Mouse (Mus musculus) stomach, postnatal 0 days (tissue): Measurements from ENCODE around the gene Rps7. TPM values are rescaled to one million over a fixed set of nuclear protein-coding genes. Genes with fewer than 3 reads are reported as not detected.
A peak's percentile ranks its signal among the peaks of the same experiment; 100 is the strongest.

ENCODE experiments used
- ATAC-seq: fragments of 200-750 bp; cut with Nextera tagmentation; 2 replicates; pipeline ENCODE4 v1.8.0; 2017; ENCODE audit not compliant: low FRiP score, low TSS enrichment
- DNase-seq: peaks from one replicate; pipeline ENCODE4 v3.0.0-alpha.2; 2016; ENCODE audit warnings: low spot score
- H3K27ac ChIP-seq: fragments of 300-500 bp; sonication (generic); replicated peaks from 2 replicates; pipeline ENCODE4 v1.5.1; 2014; ENCODE audit warnings: mild to moderate bottlenecking, control low read depth
- H3K27me3 ChIP-seq: fragments of 300-500 bp; sonication (generic); 2 replicates; pipeline ENCODE4 v1.6.1; 2014; ENCODE audit warnings: low read length; ENCODE audit not compliant: control insufficient read depth, insufficient read depth
- H3K36me3 ChIP-seq: fragments of 300-500 bp; sonication (generic); 2 replicates; pipeline ENCODE4 v1.6.1; 2014; ENCODE audit warnings: low read length, mixed read lengths; ENCODE audit not compliant: control insufficient read depth, insufficient read depth
- H3K4me1 ChIP-seq: fragments of 300-500 bp; sonication (generic); replicated peaks from 2 replicates; pipeline ENCODE4 v1.6.1; 2014; ENCODE audit warnings: antibody characterized with exemption; ENCODE audit not compliant: control insufficient read depth, insufficient read depth
- H3K4me2 ChIP-seq: fragments of 300-500 bp; sonication (generic); replicated peaks from 2 replicates; pipeline ENCODE4 v1.6.1; 2014; ENCODE audit warnings: low read depth, mild to moderate bottlenecking, control low read depth, moderate library complexity
- H3K4me3 ChIP-seq: fragments of 300-500 bp; sonication (generic); 2 replicates; pipeline ENCODE4 v1.5.1; 2014; ENCODE audit warnings: low read depth, low read length, control low read depth
- H3K9ac ChIP-seq: fragments of 300-500 bp; sonication (generic); 2 replicates; pipeline ENCODE4 v1.6.1; 2014; ENCODE audit warnings: mild to moderate bottlenecking, low read length, control low read depth, mixed read lengths
- H3K9me3 ChIP-seq: fragments of 300-500 bp; sonication (generic); 2 replicates; pipeline ENCODE4 v1.6.1; 2016; ENCODE audit warnings: low read length; ENCODE audit not compliant: control insufficient read depth
- CTCF ChIP-seq: IDR thresholded peaks from 2 replicates; pipeline ENCODE4 v1.5.1; 2016; ENCODE audit warnings: antibody characterized with exemption, low read depth, mild to moderate bottlenecking, moderate library complexity
- EP300 ChIP-seq: optimal IDR thresholded peaks from 2 replicates; pipeline ENCODE3; 2016; ENCODE audit warnings: antibody characterized with exemption
- WGBS: fragments of 180-500 bp; shearing (Covaris S2); extraction: QIAGEN DNeasy Blood & Tissue Kit; methylation state at CpG from one replicate; pipeline ENCODE4 v1.1.7; 2014; 5-methylcytosine and 5-hydroxymethylcytosine counted together
- polyA plus RNA-seq: library from polyadenylated mRNA; unstranded; fragments of >200 nt; fragmentation: Nextera tagmentation; extraction: Ambion mirVana; gene quantifications from 2 replicates; pipeline ENCODE4 v1.2.1, GENCODE M21; 2015

The Rps7 gene
- polyA plus RNA-seq, 1 experiment from 2014 or later, result 771 TPM

DNA sequence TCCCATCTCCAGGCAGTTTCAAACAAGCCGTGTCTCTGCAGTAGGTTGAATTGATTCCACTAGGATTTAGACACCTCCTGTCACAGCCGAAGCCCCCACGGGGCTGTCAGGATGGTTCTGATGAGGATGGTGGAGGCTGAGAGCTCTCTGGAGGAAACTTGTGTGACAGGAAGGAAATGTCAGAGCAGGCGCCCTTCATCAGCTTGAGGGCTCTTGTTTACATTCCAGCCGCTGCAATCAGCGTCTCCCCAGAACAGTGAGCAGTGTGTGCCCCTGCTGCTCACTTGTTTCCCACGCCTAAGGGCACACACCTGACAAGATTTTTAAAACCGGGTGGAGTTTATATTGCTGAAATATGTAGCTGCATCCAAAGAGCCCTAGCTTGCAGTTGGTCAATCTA is 31.5 kb upstream of the Rps7 start:
- Histone ChIP-seq H3K36me3 (no peaks in the 10 kb centered on the region), H3K4me1 (no peaks in the 10 kb centered on the region), H3K9me3 (no peaks in the 10 kb centered on the region), H3K27me3 (no peaks in the 10 kb centered on the region), H3K27ac (no peak overlapping the region), H3K9ac (no peak overlapping the region), H3K4me3 (no peak overlapping the region), H3K4me2 (no peak overlapping the region)
- no peak for TF ChIP-seq EP300
- TF ChIP-seq CTCF, result no peak
- WGBS, result 4% methylated on average over 8 of the region's 8 CpGs
- ATAC-seq (no peak), DNase-seq (peak; percentile 21)

DNA sequence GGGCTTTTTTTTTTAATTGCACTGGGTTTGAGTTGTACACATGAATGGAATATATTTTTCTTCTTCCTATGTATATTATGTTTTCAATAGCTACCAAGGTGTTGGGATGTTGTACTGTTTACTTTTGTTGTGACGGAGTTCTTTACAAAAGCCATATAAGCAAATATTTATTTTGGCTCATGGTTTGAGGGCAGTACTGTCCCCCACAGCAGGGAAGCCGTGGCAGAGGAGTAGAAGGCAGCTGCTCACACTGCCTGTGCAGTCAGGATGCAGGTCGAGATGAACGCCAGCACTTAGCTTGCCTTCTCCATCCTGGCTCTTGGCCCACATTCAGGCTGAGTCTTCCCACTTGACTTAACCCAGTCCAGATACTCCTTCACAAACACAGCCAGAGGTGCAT is 31.0 kb upstream of the Rps7 start:
- no peak for TF ChIP-seq CTCF
- no peak for TF ChIP-seq EP300
- H3K36me3 ChIP-seq, result no peaks in the 10 kb centered on the region
- no peak overlapping the region for H3K4me2 ChIP-seq
- H3K9ac ChIP-seq, result no peak overlapping the region
- no peak for ATAC-seq
- no peak overlapping the region for H3K4me3 ChIP-seq
- H3K4me1 ChIP-seq, result no peaks in the 10 kb centered on the region
- H3K9me3 ChIP-seq, result no peaks in the 10 kb centered on the region
- no peaks in the 10 kb centered on the region for H3K27me3 ChIP-seq
- H3K27ac ChIP-seq, result no peak overlapping the region
- WGBS, result 25% methylated on average over 4 of the region's 4 CpGs
- no peak for DNase-seq

GRCm38 (mm10) chr12:28662628-28663027 is 26.9 kb upstream of the Rps7 start:
- TF ChIP-seq CTCF (no peak), EP300 (no peak)
- H3K9ac ChIP-seq, result no peak overlapping the region
- H3K27ac ChIP-seq, result no peak overlapping the region
- H3K27me3 ChIP-seq, result no peaks in the 10 kb centered on the region
- no peaks in the 10 kb centered on the region for H3K9me3 ChIP-seq
- H3K4me1 ChIP-seq, result no peaks in the 10 kb centered on the region
- H3K4me2 ChIP-seq, result no peak overlapping the region
- no peak for ATAC-seq
- no peak overlapping the region for H3K4me3 ChIP-seq
- 82% methylated on average over 4 of the region's 4 CpGs for WGBS
- DNase-seq, result no peak
- 0 out of 2 replicates have a peak, but pooled peaks cover 8% of the 10 kb centered on the region for H3K36me3 ChIP-seq

- no peaks in the 10 kb centered on the region for H3K27me3 ChIP-seq
- H3K4me1 ChIP-seq, result no peaks in the 10 kb centered on the region; the same call in 1 of the 2 replicates
- H3K4me2 ChIP-seq, result peak within 1 kb of the TSS; percentile 65
- 2% methylated on average over 52 of the region's 52 CpGs for WGBS
- peak within 1 kb of the TSS; percentile 80 for H3K9ac ChIP-seq
- TF ChIP-seq CTCF (no peak), EP300 (no peak)
- ATAC-seq (peak; percentile 97), DNase-seq (peak; percentile 94)
- H3K4me3 ChIP-seq, result peak within 1 kb of the TSS; percentile 74
- no peaks in the 10 kb centered on the region for H3K36me3 ChIP-seq
- no peaks in the 10 kb centered on the region for H3K9me3 ChIP-seq
- peak within 1 kb of the TSS; percentile 61; the same call in 1 of the 2 replicates for H3K27ac ChIP-seq
These were observed 13.7 kb upstream of the Rps7 start, which contains the start of gene Rnaseh1 for GRCm38 (mm10) chr12:28649141-28650110. TSS of gene Rnaseh1 (plus strand) at chr12:28649602.

- Histone ChIP-seq H3K9ac (no peak overlapping the region), H3K27me3 (no peaks in the 10 kb centered on the region), H3K27ac (no peak overlapping the region), H3K4me3 (no peak overlapping the region), H3K9me3 (no peaks in the 10 kb centered on the region), H3K4me1 (peaks cover 5% of the 10 kb centered on the region; the same call in 1 of the 2 replicates), H3K36me3 (peaks cover 6% of the 10 kb centered on the region; the same call in 1 of the 2 replicates), H3K4me2 (no peak overlapping the region)
- WGBS, result 57% methylated on average over 2 of the region's 2 CpGs
- TF ChIP-seq CTCF, result peak; percentile 31; the same call in 1 of the 2 replicates
- no peak for TF ChIP-seq EP300
- ATAC-seq (no peak), DNase-seq (no peak)
These were observed 3.0 kb upstream of the Rps7 start for GRCm38 (mm10) chr12:28638778-28639177.

GRCm38 (mm10) chr12:28636543-28636942 is 790 bp upstream of the Rps7 start:
- no peak for DNase-seq
- Histone ChIP-seq H3K9me3 (no peaks in the 10 kb centered on the region), H3K4me2 (peak overlapping the region; percentile 56), H3K27me3 (no peaks in the 10 kb centered on the region), H3K9ac (no peak overlapping the region), H3K27ac (no peak overlapping the region), H3K4me1 (peaks cover 5% of the 10 kb centered on the region; the same call in 1 of the 2 replicates), H3K4me3 (no peak overlapping the region), H3K36me3 (peaks cover 21% of the 10 kb centered on the region)
- ATAC-seq, result no peak
- WGBS, result 91% methylated on average over 6 of the region's 6 CpGs
- TF ChIP-seq EP300 (no peak), CTCF (no peak)
